Mouse (Mus musculus): ENCODE measurements around the gene Chid1. TPM values are rescaled to one million over a fixed set of nuclear protein-coding genes. Genes with fewer than 3 reads are reported as not detected.

The Chid1 gene
- polyA plus RNA-seq, 1 experiment from 2014 or later, result 50.7 TPM

GRCm38 (mm10) chr7:141558329-141558776 lies 18.7 kb upstream of the Chid1 start:
- no peak overlapping the region for H3K27ac ChIP-seq
- H3K4me1 ChIP-seq, result peaks cover 11% of the 10 kb centered on the region
- no peak overlapping the region for H3K9ac ChIP-seq
- peak; percentile 40; the same call in 1 of the 2 replicates for ATAC-seq (ENCODE audit: insufficient read depth, low FRiP score, low read depth)
- H3K4me3 ChIP-seq (replicated peaks), result no peak overlapping the region
- H3K9me3 ChIP-seq, result no peaks in the 10 kb centered on the region
- H3K27me3 ChIP-seq (replicated peaks), result no peaks in the 10 kb centered on the region
- H3K36me3 ChIP-seq, result no peaks in the 10 kb centered on the region
- 61% methylated on average over 4 of the region's 4 CpGs for WGBS
- no peak overlapping the region for H3K4me2 ChIP-seq

- Histone ChIP-seq H3K4me2 (no peak overlapping the region), H3K4me1 (no peaks in the 10 kb centered on the region), H3K9me3 (no peaks in the 10 kb centered on the region), H3K4me3 (replicated peaks) (no peak overlapping the region), H3K36me3 (no peaks in the 10 kb centered on the region), H3K27me3 (replicated peaks) (no peaks in the 10 kb centered on the region), H3K27ac (no peak overlapping the region), H3K9ac (no peak overlapping the region)
- ATAC-seq (ENCODE audit: insufficient read depth, low FRiP score, low read depth), result no peak
- 68% methylated on average over 2 of the region's 2 CpGs for WGBS
Measured at GRCm38 (mm10) chr7:141550464-141550863, 10.8 kb upstream of the Chid1 start.

DNA sequence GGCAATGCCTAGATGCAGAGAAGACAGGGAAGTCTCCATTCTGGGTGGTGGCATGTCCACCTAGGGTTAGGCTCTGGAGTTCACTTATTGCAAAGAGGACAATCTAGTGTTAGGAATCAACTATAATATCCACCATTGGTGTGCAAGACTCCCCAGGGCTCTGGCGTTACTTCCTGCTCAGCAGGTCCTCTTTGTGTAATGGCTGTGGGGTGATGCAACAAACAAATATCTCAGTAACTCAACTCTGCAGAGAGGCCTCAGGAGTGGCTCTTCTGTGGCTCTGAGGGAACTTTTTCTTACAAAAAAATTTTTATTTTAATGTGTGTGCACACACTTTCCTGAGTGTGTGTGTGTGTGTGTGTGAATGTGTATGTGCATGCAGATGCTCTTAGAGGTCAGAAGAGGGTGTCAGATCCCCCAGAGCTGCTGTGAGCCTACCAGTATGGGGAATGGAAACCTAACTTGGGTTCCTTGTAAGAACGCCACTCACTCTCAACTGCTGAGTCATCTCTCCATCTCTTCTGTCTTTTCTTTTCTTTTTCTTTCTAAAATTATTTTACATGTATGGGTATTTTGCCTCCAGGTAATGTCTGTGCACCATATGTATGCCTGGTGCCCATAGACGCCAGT lies 9.9 kb upstream of the Chid1 start:
- no peak overlapping the region for H3K27ac ChIP-seq
- no peaks in the 10 kb centered on the region for H3K9me3 ChIP-seq
- no peaks in the 10 kb centered on the region for H3K27me3 ChIP-seq (replicated peaks)
- H3K4me2 ChIP-seq, result no peak overlapping the region
- no peak overlapping the region for H3K9ac ChIP-seq
- no peaks in the 10 kb centered on the region for H3K4me1 ChIP-seq
- no peaks in the 10 kb centered on the region for H3K36me3 ChIP-seq
- ATAC-seq (ENCODE audit: insufficient read depth, low FRiP score, low read depth), result no peak
- no peak overlapping the region for H3K4me3 ChIP-seq (replicated peaks)
- WGBS, result 81% methylated on average over 3 of the region's 3 CpGs

GRCm38 (mm10) chr7:141544654-141545053 lies 5.0 kb upstream of the Chid1 start:
- Histone ChIP-seq H3K9ac (no peak overlapping the region), H3K9me3 (no peaks in the 10 kb centered on the region), H3K36me3 (no peaks in the 10 kb centered on the region), H3K27me3 (replicated peaks) (no peaks in the 10 kb centered on the region), H3K4me1 (peaks cover 8% of the 10 kb centered on the region), H3K27ac (no peak overlapping the region), H3K4me2 (no peak overlapping the region), H3K4me3 (replicated peaks) (no peak overlapping the region)
- WGBS, result 71% methylated on average over 4 of the region's 4 CpGs
- ATAC-seq (ENCODE audit: insufficient read depth, low FRiP score, low read depth), result no peak

GRCm38 (mm10) chr7:141542588-141542987 lies 2.9 kb upstream of the Chid1 start:
- 83% methylated on average over 2 of the region's 2 CpGs for WGBS
- Histone ChIP-seq H3K27me3 (replicated peaks) (no peaks in the 10 kb centered on the region), H3K36me3 (no peaks in the 10 kb centered on the region), H3K4me2 (no peak overlapping the region), H3K9me3 (no peaks in the 10 kb centered on the region), H3K9ac (no peak overlapping the region), H3K4me1 (peaks cover 18% of the 10 kb centered on the region), H3K4me3 (replicated peaks) (no peak overlapping the region), H3K27ac (no peak overlapping the region)
- ATAC-seq (ENCODE audit: insufficient read depth, low FRiP score, low read depth), result no peak

DNA sequence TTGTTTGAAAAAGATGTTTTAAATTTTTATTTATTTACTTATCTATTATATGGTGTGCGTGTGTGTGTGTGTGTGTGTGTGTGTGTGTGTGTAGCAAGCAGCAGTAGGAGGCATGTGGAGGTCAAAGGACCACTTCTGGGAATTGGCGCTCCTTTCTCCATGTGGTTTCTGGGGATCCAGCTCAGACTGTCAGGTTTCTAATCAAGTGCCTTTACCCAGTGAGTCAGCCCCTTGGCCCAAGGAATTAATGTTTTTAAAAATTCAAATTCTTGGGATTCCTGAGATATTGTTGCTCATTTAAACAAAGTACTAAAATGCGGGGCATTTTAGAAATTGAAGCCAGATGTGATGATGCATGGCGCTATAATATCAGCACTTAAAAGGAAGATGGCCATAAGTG lies 2.0 kb upstream of the Chid1 start:
- peaks cover 18% of the 10 kb centered on the region for H3K4me1 ChIP-seq
- H3K4me2 ChIP-seq, result no peak overlapping the region
- no peak overlapping the region for H3K27ac ChIP-seq
- no peaks in the 10 kb centered on the region for H3K27me3 ChIP-seq (replicated peaks)
- H3K36me3 ChIP-seq, result no peaks in the 10 kb centered on the region
- no peak overlapping the region for H3K9ac ChIP-seq
- 75% methylated on average over 4 of the region's 4 CpGs for WGBS
- no peak overlapping the region for H3K4me3 ChIP-seq (replicated peaks)
- no peaks in the 10 kb centered on the region for H3K9me3 ChIP-seq
- ATAC-seq (ENCODE audit: insufficient read depth, low FRiP score, low read depth), result no peak

DNA sequence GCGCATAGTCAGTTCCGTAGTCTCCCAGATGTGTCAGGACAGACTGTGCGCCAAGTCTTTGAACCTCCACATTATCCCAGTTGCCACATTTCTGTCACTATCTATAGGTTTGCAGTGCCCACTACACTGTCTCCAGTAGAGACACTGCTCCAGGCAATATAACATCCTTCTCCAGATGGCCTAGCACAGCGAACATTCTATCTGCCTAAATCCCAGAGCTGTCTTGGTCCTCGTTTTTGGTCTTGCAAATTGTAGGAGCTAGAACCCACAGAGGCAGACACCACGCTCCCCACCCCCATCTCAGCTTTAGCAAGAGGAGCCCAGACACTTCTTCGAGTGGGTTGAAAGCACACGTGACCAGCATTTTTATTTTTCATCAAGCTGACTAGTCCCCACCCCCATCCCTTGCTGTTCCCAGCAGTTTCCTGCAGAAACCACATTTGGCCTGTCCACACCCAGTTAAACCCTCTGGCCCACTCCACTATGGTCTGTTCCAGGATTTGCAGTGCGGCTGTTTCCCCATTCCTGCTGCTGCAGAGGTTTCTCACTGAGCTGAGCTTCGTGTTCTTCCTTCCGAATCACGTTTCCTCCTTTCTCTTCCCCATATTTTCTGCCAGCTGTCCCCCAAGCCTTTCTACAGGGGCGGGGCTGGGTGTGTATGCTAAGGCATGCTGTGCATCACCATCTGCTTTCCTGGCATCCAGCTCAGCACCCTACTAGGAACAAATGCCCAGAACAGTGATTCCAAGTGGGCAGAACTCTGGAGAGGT lies 840 bp upstream of the Chid1 start:
- Histone ChIP-seq H3K4me2 (peak overlapping the region; percentile 76), H3K4me3 (replicated peaks) (peak overlapping the region; percentile 76), H3K4me1 (peaks cover 18% of the 10 kb centered on the region), H3K9me3 (no peaks in the 10 kb centered on the region), H3K9ac (peak overlapping the region; percentile 54; the same call in 1 of the 2 replicates), H3K36me3 (no peaks in the 10 kb centered on the region), H3K27me3 (replicated peaks) (no peaks in the 10 kb centered on the region), H3K27ac (peak overlapping the region; percentile 88)
- 41% methylated on average over 13 of the region's 13 CpGs for WGBS
- ATAC-seq (ENCODE audit: insufficient read depth, low FRiP score, low read depth), result peak; percentile 6; the same call in 1 of the 2 replicates

DNA sequence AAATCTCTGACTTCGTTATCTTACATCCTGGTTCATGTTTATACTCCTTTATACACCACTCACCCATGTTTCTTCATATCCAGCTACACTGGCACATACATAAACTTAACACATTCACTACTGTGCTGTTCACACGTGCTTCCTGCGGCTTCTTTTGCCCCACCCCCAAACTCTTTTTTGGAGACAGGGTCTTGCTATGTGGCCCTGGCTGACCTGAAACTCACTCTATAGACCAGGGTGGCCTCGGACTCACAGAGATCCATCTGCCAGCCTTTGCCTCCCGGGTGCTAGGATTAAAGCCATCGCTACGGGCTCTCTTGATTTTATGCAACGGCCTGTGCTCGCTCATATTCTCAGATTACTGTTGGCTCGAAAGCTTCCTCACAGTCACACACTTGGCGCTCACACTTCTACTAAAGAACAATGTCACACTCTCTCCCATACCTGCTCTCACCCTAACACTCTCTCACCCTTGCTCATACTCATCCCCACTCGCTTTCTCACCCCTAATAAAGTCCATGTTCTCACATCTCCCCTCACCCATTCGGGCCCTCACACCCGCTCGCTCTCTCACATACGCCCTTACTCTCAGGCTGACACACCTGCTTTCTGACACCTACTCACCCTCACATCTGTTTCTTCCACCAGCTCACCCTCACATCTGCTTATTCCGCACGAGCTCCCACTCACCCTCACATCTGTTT lies 653 bp downstream of the Chid1 start:
- H3K27me3 ChIP-seq (replicated peaks), result no peaks in the 10 kb centered on the region
- peak overlapping the region; percentile 76 for H3K4me3 ChIP-seq (replicated peaks)
- peak overlapping the region; percentile 45 for H3K9ac ChIP-seq
- 7% methylated on average over 18 of the region's 18 CpGs for whole genome bisulfite sequencing
- no peaks in the 10 kb centered on the region for H3K9me3 ChIP-seq
- ATAC-seq (ENCODE audit: insufficient read depth, low FRiP score, low read depth), result peak; percentile 18
- peak overlapping the region; percentile 76 for H3K4me2 ChIP-seq
- peak overlapping the region; percentile 88 for H3K27ac ChIP-seq
- no peaks in the 10 kb centered on the region for H3K36me3 ChIP-seq
- H3K4me1 ChIP-seq, result peaks cover 21% of the 10 kb centered on the region

DNA sequence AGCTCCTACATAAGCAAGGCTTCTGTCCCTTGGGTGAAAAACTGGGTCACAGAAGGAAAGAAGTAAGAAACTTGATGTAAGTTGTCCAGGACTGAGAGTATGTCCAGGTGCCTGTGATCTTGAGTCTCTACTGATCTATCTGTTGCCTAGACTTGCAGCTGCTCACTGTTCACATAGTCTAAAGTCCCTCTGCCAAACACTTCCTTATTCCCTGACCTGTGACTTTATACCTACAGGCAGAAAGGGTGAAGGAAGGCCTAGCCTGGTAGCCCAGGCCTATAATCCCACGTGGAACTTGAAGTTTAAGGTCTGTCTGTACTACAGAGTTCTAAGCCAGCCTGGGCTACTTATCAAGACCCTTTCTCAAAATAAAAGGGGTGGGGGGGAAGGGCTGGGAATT lies 4.1 kb downstream of the Chid1 start:
- peaks cover 21% of the 10 kb centered on the region for H3K4me1 ChIP-seq
- H3K9ac ChIP-seq, result no peak overlapping the region
- H3K9me3 ChIP-seq, result no peaks in the 10 kb centered on the region
- no peaks in the 10 kb centered on the region for H3K27me3 ChIP-seq (replicated peaks)
- ATAC-seq (ENCODE audit: insufficient read depth, low FRiP score, low read depth), result no peak
- no peak overlapping the region for H3K27ac ChIP-seq
- 0 out of 2 replicates have a peak, but pooled peaks cover 4% of the 10 kb centered on the region for H3K36me3 ChIP-seq
- H3K4me3 ChIP-seq (replicated peaks), result no peak overlapping the region
- no peak overlapping the region for H3K4me2 ChIP-seq
- 71% methylated on average over 1 of the region's 1 CpGs for WGBS

GRCm38 (mm10) chr7:141525580-141525925 lies 14.1 kb downstream of the Chid1 start:
- H3K27me3 ChIP-seq (replicated peaks), result no peaks in the 10 kb centered on the region
- WGBS, result 84% methylated on average over 4 of the region's 4 CpGs
- ATAC-seq (ENCODE audit: insufficient read depth, low FRiP score, low read depth), result no peak
- no peak overlapping the region for H3K4me3 ChIP-seq (replicated peaks)
- no peaks in the 10 kb centered on the region for H3K4me1 ChIP-seq
- H3K36me3 ChIP-seq, result peaks cover 20% of the 10 kb centered on the region
- no peak overlapping the region for H3K4me2 ChIP-seq
- no peaks in the 10 kb centered on the region for H3K9me3 ChIP-seq
- H3K27ac ChIP-seq, result no peak overlapping the region
- no peak overlapping the region for H3K9ac ChIP-seq

DNA sequence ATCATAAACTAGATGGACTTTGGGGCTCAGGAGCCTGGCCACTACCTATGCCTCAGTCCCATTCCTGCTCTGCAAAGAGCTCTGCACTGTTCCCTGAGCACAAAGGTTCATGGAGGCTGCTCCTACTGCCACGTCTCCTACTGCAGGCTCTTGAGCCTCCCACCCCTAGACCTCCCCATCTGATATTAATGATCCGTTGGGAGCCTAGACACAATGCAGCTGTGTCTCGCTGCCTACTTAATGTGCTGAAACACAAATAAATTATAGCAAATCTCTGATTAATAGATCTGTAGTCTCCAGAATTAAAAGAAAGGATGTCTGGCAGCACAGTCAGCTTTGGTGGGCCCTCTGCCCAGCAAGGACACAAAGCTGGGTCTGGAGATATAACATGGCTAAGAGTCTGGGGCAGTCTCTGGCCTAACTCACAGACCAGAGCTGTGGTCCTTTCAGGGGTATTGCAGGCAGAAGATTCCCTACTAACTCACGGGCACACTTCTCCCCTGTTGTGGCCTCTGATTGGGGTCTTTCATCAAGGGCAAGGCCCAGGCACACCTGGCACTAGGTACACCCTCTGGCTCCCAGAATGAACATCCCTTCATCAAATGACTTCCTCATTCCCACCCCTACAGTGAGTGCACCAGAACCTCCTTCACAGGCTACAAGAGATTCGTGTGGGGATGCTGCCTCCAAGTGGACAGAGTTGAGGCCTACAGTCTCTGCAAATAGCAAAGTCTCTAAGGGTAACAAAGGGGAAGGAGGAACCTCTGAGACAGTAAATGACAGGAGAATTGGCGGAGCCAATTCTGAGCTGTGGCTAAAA lies 14.7 kb downstream of the Chid1 start:
- no peak overlapping the region for H3K27ac ChIP-seq
- WGBS, result 44% methylated on average over 6 of the region's 6 CpGs

More for the DNA sequence above, 14.7 kb downstream of the Chid1 start:
- H3K36me3 ChIP-seq, result peaks cover 15% of the 10 kb centered on the region
- no peak overlapping the region for H3K9ac ChIP-seq
- H3K9me3 ChIP-seq, result no peaks in the 10 kb centered on the region
- no peaks in the 10 kb centered on the region for H3K4me1 ChIP-seq
- H3K4me2 ChIP-seq, result no peak overlapping the region
- H3K27me3 ChIP-seq (replicated peaks), result no peaks in the 10 kb centered on the region
- no peak overlapping the region for H3K4me3 ChIP-seq (replicated peaks)
- ATAC-seq (ENCODE audit: insufficient read depth, low FRiP score, low read depth), result peak; percentile 83

Data from stomach, embryonic 15.5 days (tissue).